Mouse (Mus musculus) forebrain, embryonic 13.5 days (tissue): ENCODE data around the gene Tnnc2. TPM values are rescaled to one million over a fixed set of nuclear protein-coding genes. Genes with fewer than 3 reads are reported as not detected.

Experiments used
- ATAC-seq: fragments of 200-750 bp; cut with Nextera tagmentation; 2 replicates; pipeline ENCODE4 v1.8.0; 2017
- H3K27ac ChIP-seq: fragments of 300-500 bp; sonication (generic); 2 replicates; pipeline ENCODE4 v1.5.1; 2015; ENCODE audit warnings: inconsistent platforms, mild to moderate bottlenecking, moderate library complexity
- H3K27me3 ChIP-seq: fragments of 300-500 bp; sonication (generic); 2 replicates; pipeline ENCODE4 v1.6.1; 2015; ENCODE audit warnings: mild to moderate bottlenecking, inconsistent platforms
- H3K36me3 ChIP-seq: fragments of 300-500 bp; sonication (generic); 2 replicates; pipeline ENCODE4 v1.6.1; 2015; ENCODE audit warnings: mild to moderate bottlenecking, inconsistent platforms; ENCODE audit not compliant: poor library complexity, severe bottlenecking
- H3K4me1 ChIP-seq: fragments of 300-500 bp; sonication (generic); 2 replicates; pipeline ENCODE4 v1.6.1; 2015; ENCODE audit warnings: inconsistent platforms
- H3K4me2 ChIP-seq: fragments of 300-500 bp; sonication (generic); 2 replicates; pipeline ENCODE4 v1.6.1; 2015; ENCODE audit warnings: inconsistent platforms, mild to moderate bottlenecking, moderate library complexity
- H3K4me3 ChIP-seq: fragments of 300-500 bp; sonication (generic); 2 replicates; pipeline ENCODE4 v1.5.1; 2015; ENCODE audit warnings: mild to moderate bottlenecking, inconsistent platforms
- H3K9ac ChIP-seq: fragments of 300-500 bp; sonication (generic); 2 replicates; pipeline ENCODE4 v1.6.1; 2015; ENCODE audit warnings: mild to moderate bottlenecking, inconsistent platforms
- H3K9me3 ChIP-seq: fragments of 300-500 bp; sonication (generic); replicated peaks from 2 replicates; pipeline ENCODE4 v1.6.1; 2016; ENCODE audit warnings: inconsistent platforms
- WGBS: fragments of 180-500 bp; shearing (Covaris S2); methylation state at CpG from one replicate; pipeline ENCODE4 v1.1.7; 2015; 5-methylcytosine and 5-hydroxymethylcytosine counted together
- polyA plus RNA-seq: library from polyadenylated mRNA; unstranded; fragments of >200 nt; fragmentation: Nextera tagmentation; extraction: Ambion mirVana; gene quantifications from 2 replicates; pipeline ENCODE4 v1.2.1, GENCODE M21; 2015

The Tnnc2 gene
- polyA plus RNA-seq, 1 experiment from 2014 or later = not detected

DNA sequence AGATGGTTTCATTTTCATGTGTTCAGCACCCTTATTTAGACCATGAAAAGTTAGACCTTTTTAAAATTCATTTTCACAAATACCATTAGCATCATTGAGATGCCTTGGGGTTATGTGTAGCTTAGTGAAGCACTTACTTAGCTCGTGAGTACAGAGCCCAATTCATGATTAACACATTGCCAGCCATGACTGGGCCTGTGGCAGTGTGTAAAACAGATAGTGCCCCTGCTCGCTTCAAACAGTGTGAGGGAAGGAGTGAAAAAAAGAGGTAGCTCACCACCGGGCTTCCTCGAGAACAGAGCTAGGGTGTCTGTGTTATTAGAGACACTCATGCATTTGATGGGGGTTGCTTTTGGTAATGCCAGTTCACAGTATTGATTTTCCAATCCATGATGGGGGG is 31.6 kb downstream of the Tnnc2 start:
- H3K9me3 ChIP-seq = no peaks in the 10 kb centered on the region
- H3K27me3 ChIP-seq = no peaks in the 10 kb centered on the region
- peaks cover 28% of the 10 kb centered on the region for H3K4me1 ChIP-seq
- H3K9ac ChIP-seq = no peak overlapping the region
- H3K4me2 ChIP-seq = no peak overlapping the region
- WGBS = 89% methylated on average over 4 of the region's 4 CpGs
- no peak overlapping the region for H3K27ac ChIP-seq
- peaks cover 55% of the 10 kb centered on the region for H3K36me3 ChIP-seq
- H3K4me3 ChIP-seq = no peak overlapping the region
- ATAC-seq = no peak

GRCm38 (mm10) chr2:164746693-164747092 is 33.1 kb downstream of the Tnnc2 start:
- H3K27me3 ChIP-seq = no peaks in the 10 kb centered on the region
- H3K4me1 ChIP-seq = peaks cover 28% of the 10 kb centered on the region
- 56% methylated on average over 8 of the region's 8 CpGs for WGBS
- no peaks in the 10 kb centered on the region for H3K9me3 ChIP-seq
- no peak for ATAC-seq
- H3K27ac ChIP-seq = no peak overlapping the region
- H3K4me2 ChIP-seq = peak overlapping the region; percentile 94
- peak overlapping the region; percentile 94 for H3K9ac ChIP-seq
- H3K4me3 ChIP-seq = peak overlapping the region; percentile 88
- peaks cover 41% of the 10 kb centered on the region for H3K36me3 ChIP-seq

GRCm38 (mm10) chr2:164745843-164746479 is 33.8 kb downstream of the Tnnc2 start, which contains the start of the genes Wfdc3 and Dnttip1:
Gene Wfdc3, minus strand, starts transcription at chr2:164745931.
Gene Dnttip1, plus strand, starts transcription at chr2:164745983.
- no peaks in the 10 kb centered on the region for H3K9me3 ChIP-seq
- H3K36me3 ChIP-seq = peaks cover 34% of the 10 kb centered on the region
- no peaks in the 10 kb centered on the region for H3K27me3 ChIP-seq
- H3K9ac ChIP-seq = peak within 1 kb of the TSS; percentile 94
- peak within 1 kb of the TSS; percentile 94 for H3K4me2 ChIP-seq
- peak within 1 kb of the TSS; percentile 88 for H3K4me3 ChIP-seq
- peak; percentile 95 for ATAC-seq
- peaks cover 28% of the 10 kb centered on the region for H3K4me1 ChIP-seq
- WGBS = under 1% methylated on average over 59 of the region's 70 CpGs
- peak within 1 kb of the TSS; percentile 59 for H3K27ac ChIP-seq

DNA sequence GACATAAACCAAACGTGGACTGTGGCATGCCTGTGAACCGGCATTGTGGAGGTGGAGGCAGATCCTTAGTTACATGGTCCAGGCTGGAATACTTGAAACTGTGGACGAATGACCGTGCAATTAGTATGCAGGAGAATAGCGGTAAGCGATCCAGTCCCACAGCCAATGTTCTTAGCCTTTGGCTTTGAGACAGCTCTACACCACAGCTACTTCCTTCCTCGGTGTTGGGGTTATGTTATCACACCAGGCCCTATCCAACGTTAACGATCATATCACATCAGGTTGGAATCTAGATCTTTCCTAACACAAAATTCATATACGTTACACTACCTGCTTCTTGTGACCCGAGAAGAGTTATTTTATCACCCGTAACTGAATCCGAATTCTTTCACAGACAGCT is 34.8 kb downstream of the Tnnc2 start:
- H3K9ac ChIP-seq = peak overlapping the region; percentile 94
- peak overlapping the region; percentile 88 for H3K4me3 ChIP-seq
- H3K4me2 ChIP-seq = peak overlapping the region; percentile 94
- H3K27ac ChIP-seq = no peak overlapping the region
- peaks cover 24% of the 10 kb centered on the region for H3K36me3 ChIP-seq
- H3K4me1 ChIP-seq = peaks cover 28% of the 10 kb centered on the region
- ATAC-seq = no peak
- no peaks in the 10 kb centered on the region for H3K27me3 ChIP-seq
- WGBS = 76% methylated on average over 13 of the region's 13 CpGs
- H3K9me3 ChIP-seq = no peaks in the 10 kb centered on the region

DNA sequence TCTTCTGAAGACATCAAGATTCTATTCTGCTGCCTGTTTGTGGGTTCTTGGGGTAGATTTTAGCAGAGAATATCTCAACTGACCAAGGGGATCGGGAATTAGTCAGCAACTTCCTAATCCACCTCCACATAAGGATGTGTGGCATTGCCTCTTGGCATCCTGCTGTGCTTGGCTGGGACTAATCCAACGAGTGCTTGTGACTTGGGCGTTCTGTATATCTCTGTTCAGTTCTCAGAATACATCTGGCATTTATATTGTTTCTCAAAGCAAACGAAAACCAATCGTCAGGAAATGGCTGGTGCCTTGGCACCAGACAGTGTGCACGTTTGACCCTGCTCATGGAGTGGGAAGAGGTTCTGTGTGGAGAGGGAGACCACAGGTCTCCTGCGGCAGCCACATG is 39.9 kb downstream of the Tnnc2 start:
- H3K36me3 ChIP-seq = no peaks in the 10 kb centered on the region
- no peaks in the 10 kb centered on the region for H3K9me3 ChIP-seq
- H3K4me1 ChIP-seq = peaks cover under 1% of the 10 kb centered on the region; the same call in 1 of the 2 replicates
- H3K4me2 ChIP-seq = no peak overlapping the region
- ATAC-seq = no peak
- H3K27me3 ChIP-seq = no peaks in the 10 kb centered on the region; the same call in 1 of the 2 replicates
- H3K27ac ChIP-seq = no peak overlapping the region
- 61% methylated on average over 7 of the region's 7 CpGs for WGBS
- H3K4me3 ChIP-seq = no peak overlapping the region
- no peak overlapping the region for H3K9ac ChIP-seq

- ATAC-seq = no peak
- H3K4me2 ChIP-seq = no peak overlapping the region
- H3K4me1 ChIP-seq = no peaks in the 10 kb centered on the region
- H3K9me3 ChIP-seq = no peaks in the 10 kb centered on the region
- H3K4me3 ChIP-seq = no peak overlapping the region
- 69% methylated on average over 3 of the region's 3 CpGs for WGBS
- no peaks in the 10 kb centered on the region; the same call in 1 of the 2 replicates for H3K27me3 ChIP-seq
- H3K36me3 ChIP-seq = no peaks in the 10 kb centered on the region
- no peak overlapping the region for H3K27ac ChIP-seq
- no peak overlapping the region for H3K9ac ChIP-seq
Measured at GRCm38 (mm10) chr2:164737377-164738090, 42.2 kb downstream of the Tnnc2 start.

DNA sequence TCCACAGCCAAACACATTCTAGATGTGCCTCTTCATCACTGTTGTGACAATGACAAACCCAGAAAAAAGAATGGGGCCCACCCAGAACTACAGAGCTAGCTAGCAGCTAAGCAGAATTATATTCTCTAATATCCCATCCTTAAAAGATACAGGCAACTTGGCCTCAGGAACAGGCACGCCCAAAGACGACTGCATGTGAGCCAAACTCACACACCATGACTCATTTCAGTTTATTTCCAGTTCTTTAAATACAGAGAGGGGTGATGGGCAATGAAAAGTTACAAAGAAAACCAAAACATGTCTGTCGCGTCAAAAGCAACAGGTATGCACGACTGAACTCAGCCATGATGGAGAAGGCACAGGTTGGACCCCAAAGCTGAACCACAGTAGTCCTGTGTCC is 44.3 kb downstream of the Tnnc2 start:
- ATAC-seq = no peak
- H3K27me3 ChIP-seq = no peaks in the 10 kb centered on the region; the same call in 1 of the 2 replicates
- 94% methylated on average over 5 of the region's 5 CpGs for WGBS
- no peak overlapping the region for H3K4me3 ChIP-seq
- no peak overlapping the region for H3K4me2 ChIP-seq
- H3K27ac ChIP-seq = no peak overlapping the region
- H3K36me3 ChIP-seq = no peaks in the 10 kb centered on the region
- no peak overlapping the region for H3K9ac ChIP-seq
- H3K9me3 ChIP-seq = no peaks in the 10 kb centered on the region
- H3K4me1 ChIP-seq = no peaks in the 10 kb centered on the region

DNA sequence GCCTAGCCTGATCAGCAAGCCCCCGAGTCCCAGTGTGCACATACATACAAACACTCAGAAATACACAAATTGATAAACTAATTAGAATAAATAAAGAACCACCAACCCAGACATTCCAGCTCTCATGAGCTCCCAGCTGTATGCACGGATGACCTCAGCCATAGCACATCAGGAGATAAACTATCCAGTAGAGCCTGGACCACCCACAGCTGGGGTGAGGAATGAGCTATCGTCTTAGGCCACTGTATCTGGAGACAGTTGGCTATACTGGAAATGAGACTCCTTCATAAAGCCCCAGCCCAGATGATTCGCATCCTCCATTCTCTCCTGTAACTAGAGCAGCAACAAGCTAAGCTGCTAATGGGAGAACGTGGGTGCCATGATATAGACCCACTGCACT is 44.9 kb downstream of the Tnnc2 start:
- H3K9me3 ChIP-seq = no peaks in the 10 kb centered on the region
- H3K36me3 ChIP-seq = no peaks in the 10 kb centered on the region
- H3K4me3 ChIP-seq = no peak overlapping the region
- no peaks in the 10 kb centered on the region; the same call in 1 of the 2 replicates for H3K27me3 ChIP-seq
- no peak overlapping the region for H3K27ac ChIP-seq
- WGBS = 80% methylated on average over 5 of the region's 5 CpGs
- H3K4me2 ChIP-seq = no peak overlapping the region
- no peak overlapping the region for H3K9ac ChIP-seq
- no peak for ATAC-seq
- H3K4me1 ChIP-seq = no peaks in the 10 kb centered on the region

GRCm38 (mm10) chr2:164733259-164733658 is 46.5 kb downstream of the Tnnc2 start:
- Histone ChIP-seq H3K4me3 (no peak overlapping the region), H3K27ac (no peak overlapping the region), H3K4me1 (no peaks in the 10 kb centered on the region), H3K27me3 (no peaks in the 10 kb centered on the region; the same call in 1 of the 2 replicates), H3K9ac (no peak overlapping the region), H3K9me3 (no peaks in the 10 kb centered on the region), H3K4me2 (no peak overlapping the region), H3K36me3 (no peaks in the 10 kb centered on the region)
- ATAC-seq = no peak
- 90% methylated on average over 2 of the region's 2 CpGs for WGBS

DNA sequence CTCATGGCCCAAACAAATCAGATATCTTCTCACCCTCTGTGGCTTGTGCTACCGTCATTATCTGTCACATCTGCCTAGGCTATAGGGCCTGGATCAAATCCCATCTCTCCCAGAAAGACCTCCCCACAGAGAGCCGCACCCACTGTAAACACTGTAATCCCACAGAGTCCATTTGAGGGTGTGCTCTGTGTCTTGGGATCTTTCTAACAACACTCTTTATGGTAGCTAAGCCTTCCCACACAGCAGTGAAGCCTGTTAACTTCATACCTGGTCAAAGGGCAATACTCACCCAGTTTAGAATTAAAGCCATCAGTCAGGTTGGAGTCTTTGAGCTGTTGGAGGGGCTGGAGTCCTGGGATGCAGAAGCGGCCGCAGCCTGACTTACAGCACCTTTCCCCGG is 48.0 kb downstream of the Tnnc2 start:
- Histone ChIP-seq H3K9ac (no peak overlapping the region), H3K36me3 (no peaks in the 10 kb centered on the region)
- 87% methylated on average over 5 of the region's 5 CpGs for WGBS

More for the DNA sequence above, 48.0 kb downstream of the Tnnc2 start:
- Histone ChIP-seq H3K4me1 (no peaks in the 10 kb centered on the region), H3K27me3 (no peaks in the 10 kb centered on the region), H3K27ac (no peak overlapping the region), H3K9me3 (no peaks in the 10 kb centered on the region), H3K4me2 (no peak overlapping the region), H3K4me3 (no peak overlapping the region)
- no peak for ATAC-seq
